Mouse (Mus musculus) neutrophil, adult 5-6 weeks (primary cell): ENCODE measurements around the gene Olfr775. TPM values are rescaled to one million over a fixed set of nuclear protein-coding genes. Genes with fewer than 3 reads are reported as not detected.

Experiments used
- ATAC-seq: fragments of 151-379, 151-347 bp; 2 replicates; pipeline ENCODE4 v1.8.0; 2017; ENCODE audit warnings: mild to moderate bottlenecking, moderate TSS enrichment; ENCODE audit not compliant: insufficient number of reproducible peaks, poor library complexity, low FRiP score, severe bottlenecking; ENCODE audit errors: extremely low read depth
- total RNA-seq: library from RNA; stranded (forward); fragments of 200-1000 nt; gene quantifications from 2 replicates; pipeline ENCODE4 v1.2.3, GENCODE M21; 2017

Olfr775 gene
- not detected in 2 replicates for total RNA-seq

DNA sequence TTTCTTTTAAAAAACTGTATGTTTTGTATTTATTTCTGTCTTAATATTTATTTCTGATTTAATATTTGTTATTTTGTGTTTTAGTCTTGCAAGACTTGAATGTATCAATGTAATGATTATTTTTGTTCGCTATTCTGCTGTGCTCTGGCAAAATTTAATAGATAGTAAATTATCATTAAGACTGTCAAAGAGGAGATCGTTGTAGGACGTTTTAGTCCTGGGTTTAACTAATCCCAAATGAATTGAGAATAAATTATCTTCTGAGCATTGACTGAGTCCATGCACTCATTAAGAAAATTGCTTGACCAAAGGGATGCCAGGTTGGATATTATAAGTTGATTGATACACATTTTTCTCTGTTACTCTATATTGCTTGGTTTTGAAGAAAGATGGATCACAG lies at the start of gene Olfr775:
Olfr775 (plus strand) TSS at position 301 of the 400 bp plus-strand sequence.
- no peak for ATAC-seq

DNA sequence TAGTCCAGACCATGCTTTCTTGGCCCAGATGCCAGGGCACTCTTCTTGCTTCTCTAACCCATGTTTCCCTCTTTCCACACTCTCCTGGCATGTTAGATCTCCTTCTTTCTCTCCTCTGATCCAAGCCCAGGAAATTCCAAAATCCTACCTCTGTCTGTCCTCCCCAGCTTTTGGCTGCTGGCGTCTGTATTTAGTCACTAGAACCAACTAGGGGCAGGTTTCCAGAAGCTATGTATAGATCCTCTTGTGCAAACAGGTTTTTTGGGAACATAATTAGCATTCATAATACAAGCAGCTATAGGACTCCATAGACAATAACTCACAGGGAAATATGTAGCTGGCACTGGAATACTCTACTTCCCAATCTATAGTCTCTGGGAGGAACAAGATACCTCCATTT lies 17.5 kb upstream of the Olfr775 start:
- ATAC-seq = no peak

DNA sequence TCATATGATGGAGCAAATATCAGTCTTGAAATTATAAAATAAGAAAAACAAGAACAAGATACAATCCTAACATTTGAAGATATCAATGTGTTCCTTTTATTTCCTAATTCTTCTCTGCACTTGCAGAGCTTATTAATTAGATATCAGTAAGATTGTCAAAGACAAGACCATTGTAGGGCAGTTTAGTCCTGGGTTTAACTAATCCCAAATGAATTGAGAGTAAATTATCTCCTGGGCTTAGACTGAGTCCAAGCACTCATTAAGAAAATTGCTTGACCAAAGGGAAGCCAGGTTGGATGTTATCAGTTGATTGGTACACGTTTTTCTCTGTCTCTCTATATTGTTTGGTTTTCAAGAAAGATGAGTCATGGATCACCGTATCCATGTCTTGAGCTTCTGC lies 12.3 kb upstream of the Olfr775 start, which contains the start of gene Olfr774:
Olfr774 (plus strand) TSS at position 301 of the 400 bp plus-strand sequence.
- ATAC-seq = no peak

DNA sequence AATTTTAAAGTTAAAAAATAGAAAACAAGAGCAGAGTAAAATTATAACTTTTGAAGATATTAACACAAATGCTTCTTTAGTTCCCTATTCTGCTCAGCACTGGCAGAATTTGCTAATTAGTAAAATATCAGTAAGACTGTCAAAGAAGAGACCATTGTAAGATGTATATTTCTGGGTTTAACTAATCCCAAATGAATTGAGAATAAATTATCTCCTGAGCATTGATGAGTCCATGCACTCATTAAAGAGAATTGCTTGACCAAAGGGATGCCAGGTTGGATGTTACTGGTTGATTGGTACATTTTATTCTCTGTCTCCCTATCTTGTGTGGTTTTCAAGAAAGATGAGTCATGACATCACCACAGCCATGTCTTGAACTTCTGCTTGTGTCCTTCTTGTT lies 10.6 kb downstream of the Olfr775 start, which contains the start of gene Olfr776:
Olfr776 (plus strand) TSS at position 301 of the 400 bp plus-strand sequence.
- ATAC-seq = no peak

DNA sequence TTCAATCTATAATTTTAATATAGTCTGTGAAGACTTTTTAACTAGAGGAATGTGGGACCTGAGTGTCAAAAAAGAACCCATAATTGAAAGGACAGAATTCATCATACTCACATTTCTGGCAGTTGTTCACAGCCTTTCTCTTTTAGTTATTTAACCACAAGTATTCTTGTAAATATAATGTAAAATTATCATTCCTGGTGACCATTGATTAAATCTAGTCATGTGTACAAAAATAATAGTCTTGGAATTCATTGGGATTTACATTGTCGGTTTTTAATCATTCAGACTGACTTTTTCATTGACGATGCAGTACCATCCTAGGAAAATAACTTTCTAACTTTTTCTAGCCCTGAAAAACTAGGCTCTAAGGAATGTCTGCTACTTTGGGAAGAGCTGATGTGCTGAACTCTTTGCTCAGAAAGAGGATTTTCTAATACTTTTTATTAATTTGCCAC lies 22.9 kb downstream of the Olfr775 start, which contains the start of gene Olfr777:
Olfr777 (minus strand) TSS at position 405 of the 455 bp plus-strand sequence.
- ATAC-seq = no peak

Other genes starting within 250 kb of the Olfr775 start
- gene Olfr763, start 237.6 kb upstream of the Olfr775 start, total RNA-seq = not detected in 2 replicates
- not detected in 2 replicates for gene Olfr764-ps1, start 208.5 kb upstream of the Olfr775 start, total RNA-seq
- not detected in 2 replicates for gene Olfr765, start 198.4 kb upstream of the Olfr775 start, total RNA-seq
- gene Olfr766-ps1, start 179.4 kb upstream of the Olfr775 start, total RNA-seq = not detected in 2 replicates
- gene Olfr767, start 165.5 kb upstream of the Olfr775 start, total RNA-seq = 0.12 TPM in 1 of 2 replicates, not detected in the other
- not detected in 2 replicates for gene Olfr768, start 149.0 kb upstream of the Olfr775 start, total RNA-seq
- not detected in 2 replicates for gene Olfr769, start 130.6 kb upstream of the Olfr775 start, total RNA-seq
- gene Olfr770, start 109.4 kb upstream of the Olfr775 start, total RNA-seq = not detected in 2 replicates
- gene Olfr771, start 83.7 kb upstream of the Olfr775 start, total RNA-seq = not detected in 2 replicates
- not detected in 2 replicates for gene Olfr772, start 70.5 kb upstream of the Olfr775 start, total RNA-seq
- not detected in 2 replicates for gene Olfr773, start 61.0 kb upstream of the Olfr775 start, total RNA-seq
- 0.93 TPM in 1 of 2 replicates, not detected in the other for gene Olfr774, start 12.2 kb upstream of the Olfr775 start, total RNA-seq
- gene Olfr776, start 10.7 kb downstream of the Olfr775 start, total RNA-seq = not detected in 2 replicates
- not detected in 2 replicates for gene Olfr777, start 23.1 kb downstream of the Olfr775 start, total RNA-seq
- not detected in 2 replicates for gene Olfr780, start 69.7 kb downstream of the Olfr775 start, total RNA-seq
- not detected in 2 replicates for gene Olfr781, start 80.4 kb downstream of the Olfr775 start, total RNA-seq
- gene Olfr782, start 100.4 kb downstream of the Olfr775 start, total RNA-seq = not detected in 2 replicates
- gene Olfr784, start 135.7 kb downstream of the Olfr775 start, total RNA-seq = not detected in 2 replicates
- not detected in 2 replicates for gene Olfr785, start 157.0 kb downstream of the Olfr775 start, total RNA-seq
- not detected in 2 replicates for gene Olfr786, start 178.9 kb downstream of the Olfr775 start, total RNA-seq
- not detected in 2 replicates for gene Olfr787, start 213.4 kb downstream of the Olfr775 start, total RNA-seq
- not detected in 2 replicates for gene Olfr788, start 222.6 kb downstream of the Olfr775 start, total RNA-seq
- not detected in 2 replicates for gene Olfr789, start 236.3 kb downstream of the Olfr775 start, total RNA-seq